Mouse (Mus musculus) Muller cell, postnatal 12 days (primary cell): ENCODE measurements around the gene Meis1.

Experiments used
- DNase-seq: peaks from one replicate; pipeline ENCODE4 v3.0.0-alpha.2; 2015; ENCODE audit errors: inconsistent ontology term

Gene Meis1

GRCm38 (mm10) chr11:18948600-18949295 lies 70.0 kb downstream of the Meis1 start:
- no peak for DNase-seq

DNA sequence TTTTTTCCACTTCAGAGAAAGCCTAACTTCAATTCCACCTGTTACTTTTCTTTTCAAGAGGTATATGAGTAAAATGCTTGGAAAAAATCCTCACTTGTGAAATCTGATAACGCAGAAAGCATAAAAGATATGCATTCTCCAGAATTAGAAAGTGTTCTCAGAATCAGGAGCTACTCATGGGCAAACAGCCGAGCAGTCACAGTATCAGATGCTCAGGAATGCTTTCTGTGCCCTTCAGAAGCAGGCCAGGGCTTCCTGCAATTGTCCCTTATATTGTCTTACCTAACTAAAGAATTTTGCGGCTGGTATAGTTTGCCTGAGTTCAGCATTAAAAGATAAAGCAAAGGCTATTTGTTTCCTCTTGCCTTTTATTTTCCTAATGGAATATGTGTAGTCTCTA lies 71.4 kb downstream of the Meis1 start:
- DNase-seq: no peak

GRCm38 (mm10) chr11:18945778-18946177 lies 73.0 kb downstream of the Meis1 start:
- DNase-seq: no peak

DNA sequence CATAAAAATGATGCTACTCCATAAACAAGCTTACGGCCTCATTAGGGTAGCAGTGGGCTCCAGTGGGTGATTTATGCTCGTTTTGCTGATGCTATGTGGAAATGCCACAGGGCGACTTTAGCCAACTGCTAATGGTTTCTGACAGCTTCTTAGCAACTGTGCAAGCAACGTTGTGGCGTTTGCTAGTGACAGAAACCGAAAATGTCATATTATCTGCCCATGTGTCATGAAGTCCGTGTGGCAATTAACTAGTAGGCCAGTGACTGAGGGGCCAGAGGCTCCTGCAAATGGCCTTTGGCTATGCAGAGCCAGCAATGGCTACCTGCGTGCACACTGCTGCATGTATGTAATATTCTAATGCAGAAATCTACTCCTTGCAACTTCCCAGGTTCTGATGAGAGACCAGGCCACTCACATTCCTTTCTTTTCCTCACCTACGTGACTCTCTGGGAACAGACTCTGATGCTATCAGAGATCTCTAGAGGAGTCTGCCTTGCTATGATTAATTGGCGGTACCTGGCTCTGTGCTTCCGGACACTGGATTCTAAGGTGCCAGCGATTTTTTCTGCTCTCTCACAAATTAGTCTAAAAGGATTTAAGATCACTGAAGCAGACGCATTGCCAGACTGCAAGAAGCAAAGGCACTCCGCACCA lies 73.7 kb downstream of the Meis1 start:
- DNase-seq: peak; percentile 95

GRCm38 (mm10) chr11:18944209-18944608 lies 74.6 kb downstream of the Meis1 start:
- no peak for DNase-seq

- no peak for DNase-seq
Observed at GRCm38 (mm10) chr11:18942990-18943389, 75.8 kb downstream of the Meis1 start.

- DNase-seq: peak; percentile 84
Observed at GRCm38 (mm10) chr11:18940916-18941315, 77.9 kb downstream of the Meis1 start.

GRCm38 (mm10) chr11:18934921-18935320 lies 83.9 kb downstream of the Meis1 start:
- DNase-seq: peak; percentile 91

- DNase-seq: peak; percentile 22
Observed at GRCm38 (mm10) chr11:18931001-18931874, 87.5 kb downstream of the Meis1 start.

- DNase-seq: no peak
Observed at GRCm38 (mm10) chr11:18929779-18930728, 88.7 kb downstream of the Meis1 start.

DNA sequence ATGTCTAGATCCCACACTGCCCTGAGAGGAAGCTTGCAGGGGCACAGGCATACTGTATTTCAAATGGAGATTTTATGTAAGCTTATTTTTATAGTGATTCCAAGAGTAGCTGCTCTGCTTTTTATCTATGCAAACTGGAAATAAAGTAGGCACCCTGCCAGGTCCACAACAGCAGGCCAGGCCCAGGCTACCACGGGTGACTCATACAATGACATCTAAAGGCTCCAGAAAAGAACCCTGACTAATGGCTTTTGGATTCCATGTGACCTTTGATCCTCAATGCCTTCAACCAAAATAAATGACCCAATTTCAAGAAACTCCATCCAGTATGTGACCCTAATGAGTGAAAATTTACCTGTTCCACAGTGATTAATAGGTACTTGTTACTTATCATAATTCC lies 91.4 kb downstream of the Meis1 start:
- DNase-seq: peak; percentile 73

DNA sequence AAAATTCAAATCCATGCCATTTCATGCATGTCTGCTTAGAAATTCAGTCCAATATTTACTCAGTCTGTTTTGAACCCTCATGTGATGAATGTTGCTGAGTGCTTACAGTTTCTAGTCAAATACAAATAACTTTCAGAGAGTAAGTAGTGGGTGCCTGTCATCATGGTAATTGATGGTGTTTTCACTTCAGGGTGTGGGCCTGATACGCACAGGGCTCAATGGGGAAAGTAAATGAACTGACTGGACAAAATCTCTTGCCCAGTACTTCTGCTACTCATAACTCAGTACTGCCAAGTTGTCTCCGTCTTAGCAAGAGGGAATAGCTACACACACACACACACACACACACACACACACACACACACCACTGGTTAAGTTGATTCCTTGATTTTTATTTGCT lies 92.0 kb downstream of the Meis1 start:
- DNase-seq: no peak

- no peak for DNase-seq
Observed at GRCm38 (mm10) chr11:18924583-18925334, 94.0 kb downstream of the Meis1 start.

GRCm38 (mm10) chr11:18923274-18923673 lies 95.5 kb downstream of the Meis1 start:
- no peak for DNase-seq

GRCm38 (mm10) chr11:18920651-18921050 lies 98.1 kb downstream of the Meis1 start:
- peak; percentile 72 for DNase-seq

DNA sequence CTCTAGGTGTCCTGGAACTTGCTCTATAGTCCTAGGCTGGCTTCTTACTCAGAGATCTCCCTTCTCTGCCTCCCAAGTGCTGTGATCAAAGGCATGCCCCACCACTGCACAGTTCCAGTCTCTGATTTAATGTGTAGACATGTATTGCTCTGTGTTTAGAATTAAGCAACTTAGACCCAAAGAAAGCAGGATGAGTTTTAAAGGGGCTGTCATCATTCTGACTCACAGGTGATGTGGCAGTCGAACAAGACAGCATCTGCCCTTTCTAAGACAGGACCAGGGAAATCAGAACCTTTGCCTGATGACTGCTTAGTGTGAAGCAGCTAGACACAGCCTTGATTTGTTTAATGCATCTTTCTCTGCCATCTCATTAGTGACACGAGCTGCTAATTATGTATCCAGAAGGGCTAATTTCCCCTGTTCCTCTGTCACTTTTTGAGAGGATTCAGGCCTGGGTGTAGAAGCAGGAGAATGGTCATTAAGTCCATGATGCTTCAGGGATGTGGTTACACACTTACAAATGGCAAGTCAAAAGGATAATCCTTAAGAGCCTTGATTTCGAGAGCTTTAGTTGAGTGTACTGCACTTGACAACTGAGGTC lies 99.5 kb downstream of the Meis1 start:
- no peak for DNase-seq

DNA sequence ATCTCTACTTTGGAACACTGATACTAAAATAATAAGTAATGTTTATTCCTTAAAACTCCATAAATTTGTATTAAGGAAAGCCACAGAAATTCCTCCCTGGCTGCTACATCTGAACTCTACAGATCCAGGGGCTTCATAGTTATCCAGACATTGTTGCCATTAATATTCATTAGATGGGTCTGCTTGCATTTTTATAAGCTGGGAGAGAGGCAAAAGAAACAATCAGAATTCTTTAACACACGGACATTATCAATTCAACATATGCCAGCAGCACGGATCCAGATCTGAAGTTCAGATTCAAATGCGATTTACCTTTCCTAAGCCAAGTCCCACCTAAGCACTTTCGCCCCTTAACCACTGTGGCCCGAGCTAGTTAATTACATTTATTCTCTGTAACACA lies 100.9 kb downstream of the Meis1 start:
- no peak for DNase-seq

DNA sequence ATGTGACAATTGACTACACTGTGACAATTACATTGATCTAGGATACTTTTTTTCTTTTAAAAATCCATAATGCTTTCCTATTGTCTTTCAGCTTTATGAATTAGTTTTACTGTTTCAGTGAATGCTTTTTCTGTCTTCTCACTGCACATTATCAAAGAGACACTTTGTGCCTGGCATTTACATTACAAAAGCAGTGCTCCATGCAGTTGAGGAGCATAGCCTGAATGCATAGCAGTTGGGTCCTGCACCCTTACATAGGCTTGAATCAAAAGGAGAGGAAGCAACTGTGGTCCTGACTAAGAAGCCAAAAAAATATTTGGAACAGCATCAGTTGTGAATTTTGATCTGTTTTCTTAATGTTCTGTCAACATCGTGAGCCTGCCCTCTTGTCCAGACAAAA lies 105.5 kb downstream of the Meis1 start:
- no peak for DNase-seq

DNA sequence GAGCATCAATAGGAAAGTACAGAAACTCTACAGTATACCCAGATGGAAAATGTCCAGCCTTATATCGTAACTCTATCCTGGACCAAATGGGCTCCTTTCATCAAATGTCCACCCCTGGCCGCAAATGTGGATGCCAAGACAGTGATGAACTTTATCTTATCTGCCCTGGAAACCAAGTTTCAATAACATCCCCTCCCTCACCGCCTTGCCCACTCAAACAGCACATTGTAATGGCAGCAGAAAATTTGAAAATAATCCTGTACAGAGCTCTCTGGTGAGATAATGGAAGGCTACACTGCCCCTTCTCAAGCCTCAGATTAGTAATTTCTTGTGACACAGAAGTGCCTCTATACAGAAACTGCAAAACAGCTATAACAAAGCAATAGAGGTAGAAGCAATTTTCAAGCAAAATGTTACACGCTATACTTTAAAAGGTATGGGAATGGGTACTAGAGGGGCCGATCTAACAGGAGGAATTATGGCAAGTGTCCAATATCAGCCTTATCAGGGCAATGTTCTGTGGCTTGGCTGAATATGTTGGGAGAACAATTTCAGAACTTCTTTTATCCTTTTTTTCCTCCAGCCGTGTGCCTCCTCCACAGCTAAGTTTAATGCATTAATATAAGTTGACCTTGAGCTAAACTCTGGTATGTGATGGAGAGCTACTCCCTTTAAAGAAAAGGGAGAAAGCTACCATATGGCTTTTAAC lies 106.3 kb downstream of the Meis1 start:
- DNase-seq: no peak

GRCm38 (mm10) chr11:18906866-18907265 lies 111.9 kb downstream of the Meis1 start:
- no peak for DNase-seq
